Mouse (Mus musculus): ENCODE results near the gene Atp11a. TPM values are rescaled to one million over a fixed set of nuclear protein-coding genes. Genes with fewer than 3 reads are reported as not detected.

Gene Atp11a
- polyA plus RNA-seq (2012; rRNA removed) = 8.7 and 12.8 TPM in 2 replicates

DNA sequence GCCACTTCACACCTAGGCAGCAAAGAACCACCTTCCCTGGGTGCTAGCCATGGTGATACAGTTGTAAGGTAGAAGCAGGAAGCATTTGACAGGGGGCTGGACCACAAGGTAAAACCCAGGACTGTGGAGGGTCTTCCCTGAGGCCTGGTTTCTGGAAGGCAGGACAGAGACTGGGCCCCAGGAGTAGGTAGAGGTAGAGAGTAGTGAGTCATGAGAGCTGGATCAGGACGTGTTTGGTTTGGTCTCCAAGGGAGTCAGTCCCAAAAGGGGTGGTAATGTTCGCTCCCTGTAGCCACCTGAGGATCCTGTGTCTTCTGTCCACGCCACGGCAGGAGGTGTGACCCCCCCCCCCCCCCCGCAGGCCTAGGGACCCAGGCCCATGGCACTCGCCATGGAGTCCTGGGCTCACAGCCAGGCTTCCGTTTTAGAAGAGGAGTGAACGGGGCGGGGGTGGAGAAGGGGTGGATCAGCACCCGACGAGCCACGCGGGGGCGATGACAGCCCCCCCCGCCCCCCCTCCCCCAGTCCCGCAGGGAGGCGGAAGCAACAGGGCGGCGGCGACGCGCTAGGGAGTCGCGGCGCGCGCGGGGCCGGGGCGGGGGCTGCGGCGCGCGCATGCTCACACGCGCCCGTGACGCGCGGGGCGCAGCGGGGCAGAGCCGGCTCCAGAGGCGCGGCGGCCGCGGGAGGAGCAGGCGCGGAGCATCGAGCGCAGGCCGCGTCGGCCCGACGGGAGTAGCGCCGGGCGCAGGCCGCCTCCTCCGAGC lies at the start of gene Atp11a:
TSS of gene Atp11a (plus strand) at position 624 of the 767 bp plus-strand sequence.
- Histone ChIP-seq H3K4me3 (ENCODE audit: low read depth, low read length) (peak within 1 kb of the TSS; percentile 72), H3K4me1 (ENCODE audit: control insufficient read depth, insufficient read depth, insufficient read length, low read length) (no peaks in the 10 kb centered on the region), H3K27me3 (ENCODE audit: control insufficient read depth, insufficient read depth, low read length) (peaks cover 5% of the 10 kb centered on the region; the same call in 1 of the 2 replicates), H3K27ac (ENCODE audit: insufficient read depth, low read depth, low read length) (no peak within 1 kb of the TSS), H3K36me3 (ENCODE audit: control insufficient read depth, insufficient read depth, low read length) (no peaks in the 10 kb centered on the region)
- WGBS = 6% methylated on average over 62 of the region's 62 CpGs
- TF ChIP-seq CTCF (IDR thresholded peaks at IDR 0.05; ENCODE audit: extremely low read depth, insufficient read length, insufficient replicate concordance, low read depth, low read length) = no peak
- TF ChIP-seq POLR2A (IDR thresholded peaks at IDR 0.05; ENCODE audit: low read depth, low read length) = peak; percentile 18; the same call in 1 of the 2 replicates

DNA sequence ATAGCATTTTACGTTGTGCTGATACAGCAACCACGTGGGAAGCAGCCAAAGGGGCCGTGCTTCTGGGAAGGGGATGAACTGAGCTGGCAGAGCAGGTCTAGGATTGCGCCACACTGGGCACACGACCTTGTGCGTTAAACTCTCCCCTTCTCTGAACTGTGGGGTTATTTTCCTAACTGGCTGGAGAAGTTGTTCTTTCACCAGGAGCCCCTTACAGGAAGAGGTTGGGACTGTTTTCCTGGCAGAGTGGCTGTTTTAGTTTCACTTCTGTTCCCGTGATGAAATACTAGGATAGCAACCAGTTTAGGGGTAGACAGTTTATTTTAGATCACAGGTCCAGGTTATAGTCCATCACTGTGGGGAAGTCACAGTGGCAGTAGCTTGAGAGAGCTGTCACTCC lies 45.2 kb upstream of the Atp11a start:
- H3K36me3 ChIP-seq (ENCODE audit: control insufficient read depth, insufficient read depth, low read length) = no peaks in the 10 kb centered on the region
- peak overlapping the region; percentile 41 for H3K4me3 ChIP-seq (ENCODE audit: low read depth, low read length)
- no peak for TF ChIP-seq CTCF (IDR thresholded peaks at IDR 0.05; ENCODE audit: extremely low read depth, insufficient read length, insufficient replicate concordance, low read depth, low read length)
- TF ChIP-seq POLR2A (IDR thresholded peaks at IDR 0.05; ENCODE audit: low read depth, low read length) = no peak
- peaks cover 2% of the 10 kb centered on the region for H3K4me1 ChIP-seq (ENCODE audit: control insufficient read depth, insufficient read depth, insufficient read length, low read length)
- no peaks in the 10 kb centered on the region; the same call in 1 of the 2 replicates for H3K27me3 ChIP-seq (ENCODE audit: control insufficient read depth, insufficient read depth, low read length)
- H3K27ac ChIP-seq (ENCODE audit: insufficient read depth, low read depth, low read length) = no peak overlapping the region
- WGBS = 19% methylated on average over 7 of the region's 7 CpGs

DNA sequence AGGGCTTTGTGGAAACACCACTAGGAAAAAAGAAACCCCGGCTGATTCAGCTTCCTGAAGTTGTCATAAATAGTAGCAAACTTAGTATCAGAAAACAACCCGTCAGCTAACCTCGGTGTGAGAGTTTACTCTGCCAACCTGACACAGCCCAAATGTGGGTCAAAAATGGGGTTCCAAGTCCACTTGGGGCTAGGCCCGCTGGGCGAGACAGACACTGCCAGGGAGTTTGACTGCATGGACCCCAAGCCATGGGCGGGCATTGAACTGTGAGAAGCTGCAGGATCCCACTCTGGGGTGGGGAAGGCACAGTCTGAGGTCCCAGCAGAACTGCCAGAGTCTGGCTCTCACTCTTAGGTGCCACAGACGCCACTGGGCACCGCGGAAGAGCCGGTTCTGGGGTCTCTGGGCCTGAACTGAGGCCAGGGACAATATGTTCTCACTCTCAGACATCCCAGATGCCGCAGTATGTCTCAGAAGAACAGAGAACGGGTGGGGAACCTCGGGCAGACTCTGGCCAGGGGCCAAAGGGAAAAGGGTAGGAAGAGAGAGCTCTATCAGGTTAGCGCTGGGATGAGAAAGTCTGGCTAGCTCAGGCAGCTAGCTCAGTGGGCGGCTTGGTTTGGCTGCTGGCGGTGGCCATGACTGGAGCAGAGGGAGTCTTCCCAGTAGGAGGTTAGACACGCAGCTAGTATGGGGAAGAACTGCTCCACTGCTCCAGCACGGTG lies 40.8 kb upstream of the Atp11a start:
- 62% methylated on average over 18 of the region's 18 CpGs for WGBS
- H3K4me1 ChIP-seq (ENCODE audit: control insufficient read depth, insufficient read depth, insufficient read length, low read length) = peaks cover 4% of the 10 kb centered on the region
- no peaks in the 10 kb centered on the region for H3K36me3 ChIP-seq (ENCODE audit: control insufficient read depth, insufficient read depth, low read length)
- H3K27ac ChIP-seq (ENCODE audit: insufficient read depth, low read depth, low read length) = no peak overlapping the region
- TF ChIP-seq POLR2A (IDR thresholded peaks at IDR 0.05; ENCODE audit: low read depth, low read length) (no peak), CTCF (IDR thresholded peaks at IDR 0.05; ENCODE audit: extremely low read depth, insufficient read length, insufficient replicate concordance, low read depth, low read length) (no peak)
- no peaks in the 10 kb centered on the region for H3K27me3 ChIP-seq (ENCODE audit: control insufficient read depth, insufficient read depth, low read length)
- H3K4me3 ChIP-seq (ENCODE audit: low read depth, low read length) = no peak overlapping the region

DNA sequence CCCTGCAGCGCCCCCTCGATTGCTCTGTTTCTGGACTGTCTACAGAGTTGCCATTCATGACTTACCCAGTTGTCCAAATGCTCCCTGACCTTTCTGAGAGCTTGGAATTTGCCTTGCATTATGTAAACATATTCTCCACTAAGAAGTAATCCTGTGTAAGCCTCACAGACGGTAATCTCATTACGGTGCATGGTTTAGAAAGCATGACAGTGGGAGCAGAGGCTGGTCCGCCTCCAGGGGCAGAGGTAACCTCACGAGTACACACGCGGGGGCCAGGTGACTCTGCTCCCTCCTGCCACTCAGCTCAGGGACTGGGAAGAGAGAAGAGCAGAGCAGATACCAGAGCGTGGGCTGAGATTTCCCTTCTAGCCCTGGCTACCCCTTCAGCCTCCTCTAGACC lies 37.7 kb upstream of the Atp11a start:
- WGBS = 69% methylated on average over 9 of the region's 9 CpGs
- H3K4me1 ChIP-seq (ENCODE audit: control insufficient read depth, insufficient read depth, insufficient read length, low read length) = peaks cover 4% of the 10 kb centered on the region; the same call in 1 of the 2 replicates
- H3K4me3 ChIP-seq (ENCODE audit: low read depth, low read length) = no peak overlapping the region
- H3K27me3 ChIP-seq (ENCODE audit: control insufficient read depth, insufficient read depth, low read length) = no peaks in the 10 kb centered on the region
- no peak overlapping the region for H3K27ac ChIP-seq (ENCODE audit: insufficient read depth, low read depth, low read length)
- TF ChIP-seq CTCF (IDR thresholded peaks at IDR 0.05; ENCODE audit: extremely low read depth, insufficient read length, insufficient replicate concordance, low read depth, low read length) (no peak), POLR2A (IDR thresholded peaks at IDR 0.05; ENCODE audit: low read depth, low read length) (no peak)
- no peaks in the 10 kb centered on the region for H3K36me3 ChIP-seq (ENCODE audit: control insufficient read depth, insufficient read depth, low read length)

DNA sequence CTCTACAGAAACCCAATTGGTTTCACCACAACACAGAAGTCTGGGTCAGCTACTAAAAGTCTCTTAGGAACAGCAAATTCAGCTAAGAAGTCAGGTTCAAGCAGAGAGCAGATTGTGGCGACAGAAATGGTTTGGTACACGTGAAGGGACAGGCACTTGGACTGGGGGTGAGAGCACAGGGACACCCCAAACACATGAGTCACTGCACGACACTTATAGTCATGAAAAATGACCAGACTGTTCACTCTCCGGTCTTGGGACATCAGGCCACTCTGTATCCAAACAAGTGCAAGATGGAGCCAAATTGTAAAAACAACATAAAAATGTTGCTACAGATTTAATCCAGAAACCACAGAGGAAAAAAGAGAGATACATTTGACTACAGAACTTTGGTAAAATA lies 28.2 kb upstream of the Atp11a start:
- Histone ChIP-seq H3K27me3 (ENCODE audit: control insufficient read depth, insufficient read depth, low read length) (no peaks in the 10 kb centered on the region), H3K36me3 (ENCODE audit: control insufficient read depth, insufficient read depth, low read length) (no peaks in the 10 kb centered on the region), H3K27ac (ENCODE audit: insufficient read depth, low read depth, low read length) (no peak overlapping the region), H3K4me1 (ENCODE audit: control insufficient read depth, insufficient read depth, insufficient read length, low read length) (no peaks in the 10 kb centered on the region), H3K4me3 (ENCODE audit: low read depth, low read length) (no peak overlapping the region)
- 70% methylated on average over 4 of the region's 4 CpGs for WGBS
- TF ChIP-seq CTCF (IDR thresholded peaks at IDR 0.05; ENCODE audit: extremely low read depth, insufficient read length, insufficient replicate concordance, low read depth, low read length) = no peak
- no peak for TF ChIP-seq POLR2A (IDR thresholded peaks at IDR 0.05; ENCODE audit: low read depth, low read length)

DNA sequence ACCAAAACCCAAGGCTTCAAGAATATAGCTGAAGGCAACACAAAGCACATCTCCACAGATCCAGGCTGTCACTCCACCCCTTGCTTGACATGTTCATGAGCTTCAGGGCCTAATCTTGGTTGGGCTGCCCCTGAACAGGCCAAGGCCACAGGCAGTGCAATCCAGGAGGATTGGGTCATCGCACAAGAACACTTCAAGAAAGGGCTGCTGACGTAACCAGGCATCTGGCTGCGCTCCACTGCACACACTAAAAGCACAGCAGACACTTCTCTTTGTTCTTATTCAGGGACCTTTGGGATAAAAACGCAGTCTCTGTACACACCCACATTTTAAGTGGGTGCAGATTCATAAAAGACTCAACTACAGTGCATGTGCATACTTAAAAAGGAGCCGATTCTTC lies 26.0 kb upstream of the Atp11a start:
- no peaks in the 10 kb centered on the region for H3K36me3 ChIP-seq (ENCODE audit: control insufficient read depth, insufficient read depth, low read length)
- TF ChIP-seq POLR2A (IDR thresholded peaks at IDR 0.05; ENCODE audit: low read depth, low read length) = no peak
- no peak for TF ChIP-seq CTCF (IDR thresholded peaks at IDR 0.05; ENCODE audit: extremely low read depth, insufficient read length, insufficient replicate concordance, low read depth, low read length)
- H3K4me1 ChIP-seq (ENCODE audit: control insufficient read depth, insufficient read depth, insufficient read length, low read length) = no peaks in the 10 kb centered on the region
- H3K4me3 ChIP-seq (ENCODE audit: low read depth, low read length) = no peak overlapping the region
- H3K27me3 ChIP-seq (ENCODE audit: control insufficient read depth, insufficient read depth, low read length) = no peaks in the 10 kb centered on the region
- WGBS = 58% methylated on average over 5 of the region's 5 CpGs
- no peak overlapping the region for H3K27ac ChIP-seq (ENCODE audit: insufficient read depth, low read depth, low read length)

DNA sequence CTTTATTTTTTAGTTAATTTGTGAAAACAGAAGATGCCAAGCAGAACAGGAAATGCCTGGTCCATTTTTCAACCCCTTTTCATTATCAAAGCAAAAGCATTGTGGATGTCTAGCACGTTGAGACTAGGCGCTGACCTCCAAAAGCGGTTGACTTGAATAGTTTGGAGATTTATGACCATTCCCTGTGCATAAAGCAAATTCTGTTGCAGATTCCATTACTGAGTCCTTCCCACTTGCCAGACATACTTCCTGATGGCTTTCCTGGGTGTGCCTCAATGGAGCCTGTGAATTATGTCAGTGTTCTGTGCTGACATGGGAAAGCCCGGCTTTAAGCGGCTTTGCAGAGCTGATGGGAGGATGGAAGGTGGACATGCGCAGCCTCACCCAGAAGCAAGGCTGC lies 24.4 kb upstream of the Atp11a start:
- TF ChIP-seq CTCF (IDR thresholded peaks at IDR 0.05; ENCODE audit: extremely low read depth, insufficient read length, insufficient replicate concordance, low read depth, low read length) (no peak), POLR2A (IDR thresholded peaks at IDR 0.05; ENCODE audit: low read depth, low read length) (no peak)
- Histone ChIP-seq H3K27ac (ENCODE audit: insufficient read depth, low read depth, low read length) (no peak overlapping the region), H3K36me3 (ENCODE audit: control insufficient read depth, insufficient read depth, low read length) (no peaks in the 10 kb centered on the region), H3K4me1 (ENCODE audit: control insufficient read depth, insufficient read depth, insufficient read length, low read length) (no peaks in the 10 kb centered on the region), H3K27me3 (ENCODE audit: control insufficient read depth, insufficient read depth, low read length) (no peaks in the 10 kb centered on the region), H3K4me3 (ENCODE audit: low read depth, low read length) (no peak overlapping the region)
- 66% methylated on average over 6 of the region's 6 CpGs for WGBS

All from small intestine, adult 2 months (tissue).